Mouse (Mus musculus): Measurements from ENCODE around the gene Zc3h10.
"Not testable (repeated sequence)": the region's sequence is repeated elsewhere in the genome, so short reads cannot be mapped to it uniquely, and the experiment has no call there.

DNA sequence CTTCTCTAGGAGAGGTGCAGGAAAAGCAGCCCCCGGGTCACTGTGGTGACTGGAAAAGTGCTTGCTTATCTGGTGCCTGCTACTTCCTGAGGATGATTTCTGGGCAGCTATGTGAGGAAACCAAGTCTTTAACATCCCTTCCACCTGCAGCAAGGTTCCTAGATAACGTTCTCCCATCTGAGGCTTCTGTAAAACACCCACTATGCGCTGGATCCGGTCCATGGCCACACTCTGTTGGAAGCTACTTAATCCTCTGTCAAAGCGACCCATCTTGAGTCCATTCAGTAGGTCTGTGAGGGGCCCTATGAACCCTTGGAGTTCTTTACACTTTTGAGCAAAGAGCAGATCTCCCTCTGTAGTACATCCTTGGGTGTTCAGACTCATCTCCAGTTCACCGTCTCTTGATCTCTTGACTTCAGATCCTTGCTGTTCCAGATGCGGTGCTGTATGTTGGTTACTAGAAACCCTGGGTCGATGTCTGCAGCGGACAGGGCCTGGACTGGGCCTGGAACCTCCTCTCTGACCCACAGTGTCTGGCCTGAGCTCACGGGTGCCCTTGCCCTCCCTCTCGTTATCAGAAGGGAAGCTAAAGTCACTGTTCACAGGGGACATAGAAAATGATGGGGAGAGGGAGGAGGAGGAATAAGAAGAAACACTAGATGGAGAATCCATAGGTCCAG, 2.7 kb upstream of the Zc3h10 start:
- TF ChIP-seq CTCF (IDR thresholded peaks at IDR 0.05; ENCODE audit: extremely low read depth, insufficient read depth, insufficient read length, insufficient replicate concordance); POLR2A (IDR thresholded peaks at IDR 0.05; ENCODE audit: low read depth, low read length): not testable (repeated sequence)
